In the genomic region with DNA sequence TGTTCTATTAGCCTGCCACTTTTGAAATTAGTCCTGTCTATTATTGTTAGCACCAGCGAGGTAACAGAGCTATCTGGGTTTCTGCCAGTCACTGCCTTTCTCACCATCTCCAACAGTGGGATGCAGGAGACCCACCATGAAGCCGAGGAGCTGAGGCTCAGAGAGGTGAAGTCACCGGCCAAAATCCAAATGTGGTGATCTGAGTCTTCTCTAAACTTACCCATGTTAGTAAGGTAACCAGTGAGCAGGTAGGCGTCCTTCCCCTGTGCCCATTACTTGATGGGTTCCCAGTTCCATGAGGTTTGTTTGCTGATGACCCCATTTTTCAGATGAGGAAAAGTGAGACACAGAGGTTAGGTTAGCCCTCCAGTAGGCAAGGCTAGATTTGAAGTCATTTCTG, we compare ENCODE assay signal across 27 mouse cellular contexts. TPM values are rescaled to one million over a fixed set of nuclear protein-coding genes. Genes with fewer than 3 reads are reported as not detected.
DNase-seq lines count a peak whose midpoint lies in the region; ATAC-seq and TF ChIP-seq lines count a peak whose summit lies in the region.
"Had no signal": no experiment of that assay in that cellular context is flagged by ENCODE, and none has a peak within 500 bp of the region (broad histone marks: within the 10 kb centered on the region; RNA-seq: fewer than 3 reads in every experiment).

No protein-coding gene starts in this region.

- WGBS in heart, embryonic 10.5 days = 84% methylated on average over 4 of the region's 4 CpGs
- 95% methylated on average over 4 of the region's 4 CpGs for WGBS in hindbrain, embryonic 13.5 days
- WGBS in hindbrain, embryonic 10.5 days = 88% methylated on average over 4 of the region's 4 CpGs

- DNase-seq in heart, adult 11 months = peak; percentile 90
- no peak for DNase-seq in heart, embryonic 10.5 days (ENCODE audit: low spot score)
- no peak for DNase-seq in hindbrain, embryonic 10.5 days (ENCODE audit: low spot score)
- DNase-seq in testis, postnatal 14 days (ENCODE audit: low spot score) = no peak
- DNase-seq: adrenal gland, adult 2 months; adrenal gland, postnatal 36 days; cerebellum, adult 8-10 months; gastrocnemius, postnatal 14 days; kidney, adult 2 months; kidney, postnatal 10 days; layer of hippocampus, postnatal 36 days; lung, embryonic 14.5 days; lung, postnatal 14 days; midbrain, embryonic 14.5 days; right cerebral cortex, postnatal 25 days; thymus, postnatal 4 days had no signal

- no peaks in the 10 kb centered on the region for H3K9me3 ChIP-seq in heart, embryonic 10.5 days
- H3K9me3 ChIP-seq in hindbrain, embryonic 13.5 days = no peaks in the 10 kb centered on the region
- no peaks in the 10 kb centered on the region for H3K9me3 ChIP-seq in hindbrain, embryonic 10.5 days
- H3K9me3 ChIP-seq: embryonic facial prominence, embryonic 10.5 days; embryonic facial prominence, embryonic 15.5 days; forebrain, embryonic 13.5 days; intestine, embryonic 15.5 days; limb, embryonic 10.5 days; limb, embryonic 15.5 days had no signal

- no peak overlapping the region for H3K9ac ChIP-seq in hindbrain, embryonic 13.5 days
- H3K9ac ChIP-seq: embryonic facial prominence, embryonic 15.5 days; intestine, embryonic 15.5 days; limb, embryonic 15.5 days; liver, embryonic 14.5 days; lung, embryonic 14.5 days had no signal

- no peak overlapping the region for H3K4me3 ChIP-seq in heart, embryonic 10.5 days
- H3K4me3 ChIP-seq in hindbrain, embryonic 13.5 days = no peak overlapping the region
- no peak overlapping the region for H3K4me3 ChIP-seq in hindbrain, embryonic 10.5 days
- H3K4me3 ChIP-seq in testis, adult 2 months (ENCODE audit: control insufficient read depth, low read depth, low read length) = peak overlapping the region; percentile 86
- H3K4me3 ChIP-seq: embryonic facial prominence, embryonic 10.5 days; embryonic facial prominence, embryonic 15.5 days; forebrain, embryonic 13.5 days; intestine, embryonic 15.5 days; limb, embryonic 10.5 days; limb, embryonic 15.5 days had no signal

- no peaks in the 10 kb centered on the region for H3K27me3 ChIP-seq in heart, embryonic 10.5 days (ENCODE audit: insufficient read depth, poor library complexity, severe bottlenecking)
- H3K27me3 ChIP-seq in hindbrain, embryonic 13.5 days = no peaks in the 10 kb centered on the region
- no peaks in the 10 kb centered on the region for H3K27me3 ChIP-seq in hindbrain, embryonic 10.5 days (ENCODE audit: insufficient read depth, poor library complexity, severe bottlenecking)
- H3K27me3 ChIP-seq in testis, adult 2 months (ENCODE audit: control insufficient read depth, insufficient read depth, low read length) = no peaks in the 10 kb centered on the region
- H3K27me3 ChIP-seq: embryonic facial prominence, embryonic 15.5 days; forebrain, embryonic 13.5 days; intestine, embryonic 15.5 days; limb, embryonic 15.5 days had no signal

- TF ChIP-seq POLR2A in testis, adult 2 months (IDR thresholded peaks at IDR 0.05; ENCODE audit: control insufficient read depth, low read depth, low read length) = no peak

- no peak for ATAC-seq in hindbrain, embryonic 13.5 days (ENCODE audit: low FRiP score)
- ATAC-seq: activated CD4-positive, CD25-positive, alpha-beta regulatory T cell, adult 4 months; forebrain, embryonic 13.5 days; hindbrain, postnatal 0 days; intestine, embryonic 15.5 days had no signal

- no peak overlapping the region for H3K4me2 ChIP-seq in hindbrain, embryonic 13.5 days
- H3K4me2 ChIP-seq: embryonic facial prominence, embryonic 15.5 days; intestine, embryonic 15.5 days; limb, embryonic 15.5 days had no signal

- no peak for TF ChIP-seq CTCF in testis, adult 2 months (IDR thresholded peaks at IDR 0.05; ENCODE audit: control insufficient read depth, insufficient read depth, insufficient replicate concordance, low read depth, low read length)

- H3K27ac ChIP-seq in heart, embryonic 10.5 days = no peak overlapping the region
- H3K27ac ChIP-seq in hindbrain, embryonic 13.5 days = peak overlapping the region; percentile 85; the same call in 1 of the 2 replicates
- no peak overlapping the region for H3K27ac ChIP-seq in hindbrain, embryonic 10.5 days
- H3K27ac ChIP-seq in testis, adult 2 months (ENCODE audit: control insufficient read depth, insufficient read depth, low read depth, low read length) = no peak overlapping the region
- H3K27ac ChIP-seq: liver, embryonic 14.5 days had no signal

- peaks cover 40% of the 10 kb centered on the region for H3K4me1 ChIP-seq in heart, embryonic 10.5 days
- peaks cover 55% of the 10 kb centered on the region for H3K4me1 ChIP-seq in hindbrain, embryonic 13.5 days (replicated peaks)
- H3K4me1 ChIP-seq in hindbrain, embryonic 10.5 days (replicated peaks) = peaks cover 62% of the 10 kb centered on the region
- H3K4me1 ChIP-seq in testis, adult 2 months (ENCODE audit: control insufficient read depth, insufficient read depth, low read length) = peaks cover 14% of the 10 kb centered on the region

- 0 out of 2 replicates have a peak, but pooled peaks cover 3% of the 10 kb centered on the region for H3K36me3 ChIP-seq in heart, embryonic 10.5 days
- H3K36me3 ChIP-seq in hindbrain, embryonic 13.5 days = no peaks in the 10 kb centered on the region
- H3K36me3 ChIP-seq in hindbrain, embryonic 10.5 days = peaks cover 9% of the 10 kb centered on the region
- no peaks in the 10 kb centered on the region for H3K36me3 ChIP-seq in testis, adult 2 months (ENCODE audit: control insufficient read depth, insufficient read depth, low read length)
- H3K36me3 ChIP-seq: embryonic facial prominence, embryonic 15.5 days; intestine, embryonic 15.5 days; limb, embryonic 15.5 days had no signal

RNA-seq across cellular contexts. Expression of gene Litaf, which starts 1.6 kb away (rescaled TPM):
- polyA plus RNA-seq in heart, embryonic 10.5 days (2016; fragmentation: Nextera tagmentation; extraction: Ambion mirVana) = 60.8 and 68.7 TPM in 2 replicates
- polyA plus RNA-seq in hindbrain, embryonic 13.5 days (2015; fragmentation: Nextera tagmentation; extraction: Ambion mirVana) = 36.4 and 40.6 TPM in 2 replicates
- polyA plus RNA-seq in hindbrain, embryonic 10.5 days (2016; fragmentation: Nextera tagmentation; extraction: Ambion mirVana) = 88.8 and 127 TPM in 2 replicates
- polyA plus RNA-seq in testis, adult 2 months (2012; rRNA removed) = 14.7 and 17.7 TPM in 2 replicates

RNA-seq across cellular contexts. Expression of gene Snn, which starts 3.6 kb away (rescaled TPM):
- 37.2 and 38.3 TPM in 2 replicates for polyA plus RNA-seq in heart, embryonic 10.5 days (2016; fragmentation: Nextera tagmentation; extraction: Ambion mirVana)
- 145 TPM in 2 replicates for polyA plus RNA-seq in hindbrain, embryonic 13.5 days (2015; fragmentation: Nextera tagmentation; extraction: Ambion mirVana)
- 84.0 and 94.7 TPM in 2 replicates for polyA plus RNA-seq in hindbrain, embryonic 10.5 days (2016; fragmentation: Nextera tagmentation; extraction: Ambion mirVana)
- 43.5 and 49.7 TPM in 2 replicates for polyA plus RNA-seq in testis, adult 2 months (2012; rRNA removed)
